Mouse (Mus musculus) urinary bladder, postnatal 25 days (tissue): ENCODE results near the gene Cnpy1.

Experiments used
- DNase-seq: peaks from one replicate; pipeline ENCODE4 v3.0.0; 2022; ENCODE audit warnings: low spot score

Cnpy1 gene

GRCm38 (mm10) chr5:28239829-28240228, 5.8 kb downstream of the Cnpy1 start:
- no peak for DNase-seq

- no peak for DNase-seq
Observed at GRCm38 (mm10) chr5:28238876-28239275, 6.7 kb downstream of the Cnpy1 start.

- DNase-seq = no peak
Observed at GRCm38 (mm10) chr5:28238152-28238551, 7.5 kb downstream of the Cnpy1 start.

GRCm38 (mm10) chr5:28237715-28238114, 7.9 kb downstream of the Cnpy1 start:
- no peak for DNase-seq

- DNase-seq = no peak
Observed at GRCm38 (mm10) chr5:28237055-28237454, 8.6 kb downstream of the Cnpy1 start.

GRCm38 (mm10) chr5:28236098-28236497, 9.5 kb downstream of the Cnpy1 start:
- DNase-seq = no peak

- no peak for DNase-seq
Observed at GRCm38 (mm10) chr5:28232101-28232500, 13.5 kb downstream of the Cnpy1 start.

- no peak for DNase-seq
Observed at GRCm38 (mm10) chr5:28219596-28219995, 26.0 kb downstream of the Cnpy1 start.

- DNase-seq = no peak
Observed at GRCm38 (mm10) chr5:28213441-28213840, 32.2 kb downstream of the Cnpy1 start.

- DNase-seq = no peak
Observed at GRCm38 (mm10) chr5:28211651-28212310, 33.8 kb downstream of the Cnpy1 start.

GRCm38 (mm10) chr5:28210591-28211550, 34.7 kb downstream of the Cnpy1 start:
- no peak for DNase-seq

GRCm38 (mm10) chr5:28209549-28210431, 35.8 kb downstream of the Cnpy1 start:
- DNase-seq = no peak

GRCm38 (mm10) chr5:28208726-28209520, 36.7 kb downstream of the Cnpy1 start:
- no peak for DNase-seq

- no peak for DNase-seq
Observed at GRCm38 (mm10) chr5:28207043-28207442, 38.6 kb downstream of the Cnpy1 start.

GRCm38 (mm10) chr5:28206448-28206847, 39.2 kb downstream of the Cnpy1 start:
- DNase-seq = no peak

GRCm38 (mm10) chr5:28204678-28205077, 40.9 kb downstream of the Cnpy1 start:
- no peak for DNase-seq

GRCm38 (mm10) chr5:28203086-28203485, 42.5 kb downstream of the Cnpy1 start:
- DNase-seq = no peak

GRCm38 (mm10) chr5:28199089-28199873, 46.3 kb downstream of the Cnpy1 start:
- DNase-seq = no peak

- no peak for DNase-seq
Observed at GRCm38 (mm10) chr5:28195473-28195872, 50.1 kb downstream of the Cnpy1 start.

GRCm38 (mm10) chr5:28192099-28192454, 53.5 kb downstream of the Cnpy1 start:
- DNase-seq = no peak
